Mouse (Mus musculus): ENCODE measurements around the gene Leo1. TPM values are rescaled to one million over a fixed set of nuclear protein-coding genes. Genes with fewer than 3 reads are reported as not detected.
"Not testable (repeated sequence)": the region's sequence is repeated elsewhere in the genome, so short reads cannot be mapped to it uniquely, and the experiment has no call there.

Gene Leo1
- polyA plus RNA-seq, 1 experiment: 1.0 TPM

DNA sequence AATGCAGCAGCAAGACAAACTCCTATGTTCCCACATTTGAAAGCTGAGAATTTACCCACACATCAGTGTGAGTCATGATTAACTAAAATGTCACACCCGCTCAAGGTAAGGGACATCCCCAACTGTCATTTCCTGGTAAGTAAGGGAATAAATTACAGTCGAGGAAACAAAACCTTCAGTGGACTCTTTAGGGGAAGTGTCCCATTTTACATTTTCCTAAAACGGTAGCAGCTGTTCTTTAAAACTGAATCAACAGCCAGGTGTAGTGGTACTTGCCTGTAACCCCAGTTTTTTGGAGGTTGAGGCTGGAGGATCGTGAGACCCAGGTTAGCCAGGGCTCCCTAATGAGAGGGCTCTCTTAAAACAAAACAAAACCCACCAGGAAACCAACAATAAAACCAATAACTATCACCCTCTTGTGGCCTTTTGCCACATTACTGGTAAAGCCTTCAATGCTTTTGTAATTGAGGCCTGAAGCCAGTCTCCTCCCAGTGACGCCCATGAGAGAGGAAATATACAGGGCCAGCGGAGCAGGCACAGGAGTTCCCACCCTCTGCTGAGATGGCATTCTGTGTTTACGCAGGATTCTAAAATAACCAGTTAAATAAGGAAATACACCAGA, 7.0 kb upstream of the Leo1 start:
- H3K36me3 ChIP-seq (ENCODE audit: control insufficient read depth): no peaks in the 10 kb centered on the region
- H3K4me1 ChIP-seq (ENCODE audit: control insufficient read depth): peaks cover 27% of the 10 kb centered on the region
- H3K27me3 ChIP-seq (ENCODE audit: control insufficient read depth): peaks cover 9% of the 10 kb centered on the region
- no peak for TF ChIP-seq GATA1 (IDR thresholded peaks at IDR 0.05; ENCODE audit: low read length)
- no peaks in the 10 kb centered on the region for H3K9me3 ChIP-seq (ENCODE audit: control insufficient read depth, low read length)
- H3K4me3 ChIP-seq (replicated peaks): no peak overlapping the region

DNA sequence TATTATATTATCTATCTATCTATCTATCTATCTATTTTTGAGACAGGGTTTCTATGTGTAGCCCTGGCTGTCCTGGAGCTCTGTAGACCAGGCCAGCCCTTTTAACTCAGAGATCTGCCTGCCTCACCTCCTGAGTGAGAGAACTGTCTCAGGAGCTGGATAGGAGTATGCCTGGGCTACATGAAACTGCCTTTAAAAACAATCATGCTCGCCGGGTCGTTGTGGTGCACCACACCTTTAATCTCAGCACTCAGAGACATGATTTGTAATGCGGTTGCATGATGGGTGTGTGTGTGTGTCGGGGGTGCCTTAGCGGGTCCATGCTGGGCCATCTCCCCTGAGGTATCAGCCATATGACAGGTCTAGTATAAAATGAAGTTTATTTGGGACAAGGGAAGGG, 6.5 kb upstream of the Leo1 start:
- H3K4me1 ChIP-seq (ENCODE audit: control insufficient read depth): peaks cover 24% of the 10 kb centered on the region
- TF ChIP-seq GATA1 (IDR thresholded peaks at IDR 0.05; ENCODE audit: low read length): no peak
- TF ChIP-seq TAL1 (IDR thresholded peaks at IDR 0.05; ENCODE audit: low read length): no peak

DNA sequence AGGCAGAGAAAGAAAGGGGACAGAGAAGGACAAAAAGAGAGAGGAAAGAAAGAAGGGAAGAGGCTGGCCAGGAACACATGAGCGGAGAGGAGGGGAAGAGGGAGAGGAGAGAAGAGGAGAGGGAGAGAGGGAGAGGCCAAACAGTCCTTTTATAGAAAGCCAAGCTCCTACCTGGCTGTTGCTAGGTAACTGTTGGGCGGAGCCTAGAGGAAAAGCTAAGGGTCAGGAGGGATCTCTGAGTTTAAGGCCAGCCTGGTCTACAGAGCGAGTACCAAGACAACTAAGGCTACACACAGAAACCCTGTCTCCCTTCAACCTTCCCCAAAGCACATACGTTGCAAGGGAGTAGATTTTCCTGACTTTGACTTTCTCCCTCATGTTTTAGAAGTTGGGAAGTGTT, 6.0 kb upstream of the Leo1 start:
- no peaks in the 10 kb centered on the region for H3K36me3 ChIP-seq (ENCODE audit: control insufficient read depth)
- H3K4me3 ChIP-seq (replicated peaks): no peak overlapping the region
- peaks cover 9% of the 10 kb centered on the region for H3K27me3 ChIP-seq (ENCODE audit: control insufficient read depth)
- peaks cover 26% of the 10 kb centered on the region for H3K4me1 ChIP-seq (ENCODE audit: control insufficient read depth)
- H3K9me3 ChIP-seq (ENCODE audit: control insufficient read depth, low read length): no peaks in the 10 kb centered on the region
- TF ChIP-seq TAL1 (IDR thresholded peaks at IDR 0.05; ENCODE audit: low read length): no peak
- no peak for TF ChIP-seq GATA1 (IDR thresholded peaks at IDR 0.05; ENCODE audit: low read length)

More for the DNA sequence above, 6.5 kb upstream of the Leo1 start:
- Histone ChIP-seq H3K27me3 (ENCODE audit: control insufficient read depth) (peaks cover 9% of the 10 kb centered on the region), H3K36me3 (ENCODE audit: control insufficient read depth) (no peaks in the 10 kb centered on the region), H3K4me3 (replicated peaks) (no peak overlapping the region), H3K9me3 (ENCODE audit: control insufficient read depth, low read length) (no peaks in the 10 kb centered on the region)

DNA sequence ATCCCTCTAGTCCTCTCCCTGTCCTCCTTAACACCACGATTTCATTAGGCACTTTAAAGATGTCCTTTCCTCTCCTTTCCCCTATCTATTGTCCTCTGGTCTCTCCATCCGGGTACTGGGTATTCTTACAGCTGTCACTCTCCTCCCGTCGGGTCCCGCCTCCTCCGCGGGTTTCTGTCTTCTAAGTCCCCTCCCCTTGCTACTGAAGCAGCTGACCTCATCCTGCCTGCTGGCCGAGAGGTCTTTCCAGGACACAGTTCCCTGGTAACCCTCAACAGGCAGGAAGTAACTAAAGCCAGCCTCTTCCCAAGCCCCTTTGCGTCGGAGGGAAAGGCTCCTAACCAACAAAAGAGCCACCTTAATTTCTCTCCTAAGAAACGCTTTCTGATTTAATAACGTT, 5.4 kb upstream of the Leo1 start:
- H3K4me3 ChIP-seq (replicated peaks): no peak overlapping the region
- TF ChIP-seq GATA1 (IDR thresholded peaks at IDR 0.05; ENCODE audit: low read length) (no peak), TAL1 (IDR thresholded peaks at IDR 0.05; ENCODE audit: low read length) (no peak)
- no peaks in the 10 kb centered on the region for H3K9me3 ChIP-seq (ENCODE audit: control insufficient read depth, low read length)
- H3K4me1 ChIP-seq (ENCODE audit: control insufficient read depth): peaks cover 30% of the 10 kb centered on the region
- peaks cover 9% of the 10 kb centered on the region for H3K27me3 ChIP-seq (ENCODE audit: control insufficient read depth)
- no peaks in the 10 kb centered on the region for H3K36me3 ChIP-seq (ENCODE audit: control insufficient read depth)

DNA sequence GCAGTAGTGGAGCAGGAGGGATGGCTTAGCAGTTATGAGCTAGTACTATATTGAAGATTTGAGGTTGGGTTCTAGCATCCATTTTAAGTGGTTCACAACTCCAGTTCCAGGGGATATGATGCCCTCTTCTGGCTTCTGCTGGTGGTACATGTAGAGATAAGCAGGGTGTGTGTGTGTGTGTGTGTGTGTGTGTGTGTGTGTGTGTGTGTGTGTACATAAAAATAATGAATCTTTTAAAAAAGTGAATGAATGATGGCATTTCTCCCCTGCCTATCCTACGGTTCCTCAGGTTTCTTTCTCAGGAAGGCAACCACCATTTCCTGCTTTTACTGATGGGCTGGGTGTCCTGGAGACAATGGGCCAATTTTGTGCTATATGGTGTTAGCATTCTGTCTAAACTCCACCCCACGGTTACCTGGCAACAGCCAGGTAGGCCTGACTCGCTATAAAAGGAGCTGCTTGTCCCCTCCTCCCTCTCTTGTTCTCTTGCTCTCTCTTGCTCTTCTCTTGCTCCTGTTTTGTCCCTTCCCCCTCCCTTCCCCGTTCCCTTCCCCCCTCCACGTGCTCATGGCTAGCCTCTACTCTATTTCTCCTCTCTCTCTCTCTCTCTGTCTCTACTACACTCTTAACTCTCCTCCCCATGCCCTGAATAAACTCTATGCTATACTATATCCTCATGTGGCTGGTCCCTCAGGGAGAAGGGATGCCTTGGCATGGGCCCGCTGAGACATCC, 3.5 kb upstream of the Leo1 start:
- TF ChIP-seq TAL1 (IDR thresholded peaks at IDR 0.05; ENCODE audit: low read length): no peak
- TF ChIP-seq GATA1 (IDR thresholded peaks at IDR 0.05; ENCODE audit: low read length): no peak
- Histone ChIP-seq H3K4me3 (replicated peaks) (no peak overlapping the region), H3K36me3 (ENCODE audit: control insufficient read depth) (no peaks in the 10 kb centered on the region), H3K27me3 (ENCODE audit: control insufficient read depth) (peaks cover 9% of the 10 kb centered on the region), H3K4me1 (ENCODE audit: control insufficient read depth) (peaks cover 31% of the 10 kb centered on the region), H3K9me3 (ENCODE audit: control insufficient read depth, low read length) (no peaks in the 10 kb centered on the region)

DNA sequence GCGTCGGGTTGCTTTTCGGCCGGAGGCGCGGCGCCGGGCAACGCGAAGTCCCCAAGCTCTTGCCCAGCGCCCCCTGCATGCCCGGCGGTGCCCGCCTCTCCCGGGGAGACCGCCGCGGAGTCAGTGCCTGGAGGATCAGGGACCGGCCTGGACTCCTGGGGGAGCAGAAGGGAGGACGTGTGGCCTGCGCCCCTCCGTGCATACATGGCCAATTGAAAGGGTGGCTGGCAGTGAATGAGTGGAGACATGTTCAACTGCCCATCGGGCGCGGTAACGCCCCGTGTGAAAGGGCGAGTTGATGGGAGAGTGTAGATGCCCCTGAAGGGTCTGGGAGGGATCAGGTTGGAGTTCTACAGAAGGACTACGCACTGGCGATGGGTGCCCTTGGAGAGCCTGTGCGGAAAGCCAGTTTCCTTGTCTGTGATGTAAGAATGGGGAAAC, 387 bp downstream of the Leo1 start:
- Histone ChIP-seq H3K36me3 (ENCODE audit: control insufficient read depth) (peaks cover 22% of the 10 kb centered on the region), H3K27me3 (ENCODE audit: control insufficient read depth) (no peaks in the 10 kb centered on the region), H3K4me1 (ENCODE audit: control insufficient read depth) (peaks cover 23% of the 10 kb centered on the region), H3K4me3 (replicated peaks) (peak overlapping the region; percentile 83), H3K9me3 (ENCODE audit: control insufficient read depth, low read length) (no peaks in the 10 kb centered on the region)
- no peak for TF ChIP-seq GATA1 (IDR thresholded peaks at IDR 0.05; ENCODE audit: low read length)
- TF ChIP-seq TAL1 (IDR thresholded peaks at IDR 0.05; ENCODE audit: low read length): no peak

DNA sequence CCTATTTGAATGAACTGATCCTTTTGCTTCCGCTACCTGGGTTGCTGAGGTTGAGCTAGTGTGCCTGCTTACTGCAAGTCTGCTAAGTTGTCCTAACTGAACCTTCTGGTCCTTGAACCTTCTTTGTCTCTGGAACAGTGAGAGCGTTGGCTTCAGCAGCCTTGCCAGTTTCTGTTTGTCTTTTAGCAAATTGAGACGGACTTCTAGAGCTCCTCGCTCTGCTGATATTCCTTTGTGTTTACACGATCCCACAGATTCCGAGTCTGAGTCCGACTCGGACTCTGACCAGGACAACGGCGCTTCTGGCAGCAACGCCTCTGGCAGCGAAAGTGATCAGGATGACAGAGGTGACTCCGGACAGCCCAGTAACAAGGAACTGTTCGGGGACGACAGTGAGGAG, 3.7 kb downstream of the Leo1 start:
- no peaks in the 10 kb centered on the region for H3K27me3 ChIP-seq (ENCODE audit: control insufficient read depth)
- TF ChIP-seq GATA1 (IDR thresholded peaks at IDR 0.05; ENCODE audit: low read length) (no peak), TAL1 (IDR thresholded peaks at IDR 0.05; ENCODE audit: low read length) (no peak)
- peaks cover 53% of the 10 kb centered on the region for H3K36me3 ChIP-seq (ENCODE audit: control insufficient read depth)
- no peak overlapping the region for H3K4me3 ChIP-seq (replicated peaks)
- no peaks in the 10 kb centered on the region for H3K9me3 ChIP-seq (ENCODE audit: control insufficient read depth, low read length)
- peaks cover 20% of the 10 kb centered on the region for H3K4me1 ChIP-seq (ENCODE audit: control insufficient read depth)

DNA sequence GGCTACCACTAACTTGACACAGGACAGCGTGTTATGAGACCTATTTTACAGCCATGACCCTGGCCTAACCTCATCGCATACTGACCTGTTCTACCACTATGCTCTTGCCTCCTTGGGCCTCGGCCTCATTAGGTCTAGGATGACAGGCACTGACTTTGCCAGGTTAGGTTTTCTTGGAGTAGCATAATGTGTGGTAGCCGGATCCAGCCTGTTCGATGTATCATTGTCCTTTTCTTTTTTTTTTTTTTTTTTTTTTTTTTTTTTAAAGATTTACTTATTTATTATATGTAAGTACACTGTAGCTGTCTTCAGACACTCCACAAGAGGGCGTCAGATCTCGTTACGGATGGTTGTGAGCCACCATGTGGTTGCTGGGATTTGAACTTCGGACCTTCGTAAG, 5.2 kb downstream of the Leo1 start:
- H3K4me1 ChIP-seq (ENCODE audit: control insufficient read depth): peaks cover 13% of the 10 kb centered on the region
- H3K27me3 ChIP-seq (ENCODE audit: control insufficient read depth); H3K9me3 ChIP-seq (ENCODE audit: control insufficient read depth, low read length); H3K4me3 ChIP-seq (replicated peaks): not testable (repeated sequence)
- H3K36me3 ChIP-seq (ENCODE audit: control insufficient read depth): peaks cover 62% of the 10 kb centered on the region

DNA sequence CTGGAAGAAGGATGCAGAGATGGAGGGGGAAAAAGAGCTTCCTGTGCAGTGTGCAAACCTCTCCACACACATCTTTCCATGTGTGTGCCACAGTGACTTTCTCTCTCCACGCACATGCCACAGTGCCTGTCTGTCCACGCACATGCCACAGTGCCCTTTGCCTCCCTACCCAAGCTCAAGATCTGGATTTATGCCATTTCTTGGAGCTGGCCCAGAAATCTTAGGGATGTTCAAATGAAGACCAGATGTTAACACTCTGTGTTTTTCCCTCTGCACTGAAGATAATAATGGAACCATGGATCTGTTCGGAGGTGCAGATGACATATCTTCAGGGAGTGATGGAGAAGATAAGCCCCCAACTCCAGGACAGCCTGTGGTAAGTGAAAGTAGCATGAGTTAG, 6.7 kb downstream of the Leo1 start:
- TF ChIP-seq TAL1 (IDR thresholded peaks at IDR 0.05; ENCODE audit: low read length): no peak
- TF ChIP-seq GATA1 (IDR thresholded peaks at IDR 0.05; ENCODE audit: low read length): no peak
- Histone ChIP-seq H3K9me3 (ENCODE audit: control insufficient read depth, low read length) (no peaks in the 10 kb centered on the region), H3K4me3 (replicated peaks) (no peak overlapping the region), H3K36me3 (ENCODE audit: control insufficient read depth) (peaks cover 74% of the 10 kb centered on the region), H3K4me1 (ENCODE audit: control insufficient read depth) (no peaks in the 10 kb centered on the region), H3K27me3 (ENCODE audit: control insufficient read depth) (no peaks in the 10 kb centered on the region)
